Mouse (Mus musculus): ENCODE results near the gene Gm3573.
"Not testable (repeated sequence)": the region's sequence is repeated elsewhere in the genome, so short reads cannot be mapped to it uniquely, and the experiment has no call there.

Gene Gm3573

DNA sequence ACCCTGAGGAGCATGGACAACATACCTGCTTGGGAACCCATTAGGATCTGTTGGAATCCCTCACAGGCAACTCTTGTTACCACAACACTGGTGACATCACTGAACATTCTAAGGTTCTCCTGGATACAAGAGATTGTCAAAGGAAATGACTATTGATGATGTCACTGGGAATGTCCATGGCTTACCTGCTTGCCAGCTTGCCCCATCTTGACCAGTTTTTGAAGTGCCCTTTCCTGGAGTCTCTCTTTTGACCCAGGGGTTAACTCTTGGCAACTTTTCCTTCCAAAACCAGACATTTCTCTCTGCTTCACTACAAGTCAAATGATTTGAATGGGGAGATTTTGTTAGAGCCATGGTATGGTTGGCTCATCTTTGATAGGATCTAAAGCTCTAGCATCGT, at the start of gene Gm3573:
Gene Gm3573, minus strand, starts transcription at position 101 of the 400 bp plus-strand sequence.
- CTCF ChIA-PET, result not testable (repeated sequence)

DNA sequence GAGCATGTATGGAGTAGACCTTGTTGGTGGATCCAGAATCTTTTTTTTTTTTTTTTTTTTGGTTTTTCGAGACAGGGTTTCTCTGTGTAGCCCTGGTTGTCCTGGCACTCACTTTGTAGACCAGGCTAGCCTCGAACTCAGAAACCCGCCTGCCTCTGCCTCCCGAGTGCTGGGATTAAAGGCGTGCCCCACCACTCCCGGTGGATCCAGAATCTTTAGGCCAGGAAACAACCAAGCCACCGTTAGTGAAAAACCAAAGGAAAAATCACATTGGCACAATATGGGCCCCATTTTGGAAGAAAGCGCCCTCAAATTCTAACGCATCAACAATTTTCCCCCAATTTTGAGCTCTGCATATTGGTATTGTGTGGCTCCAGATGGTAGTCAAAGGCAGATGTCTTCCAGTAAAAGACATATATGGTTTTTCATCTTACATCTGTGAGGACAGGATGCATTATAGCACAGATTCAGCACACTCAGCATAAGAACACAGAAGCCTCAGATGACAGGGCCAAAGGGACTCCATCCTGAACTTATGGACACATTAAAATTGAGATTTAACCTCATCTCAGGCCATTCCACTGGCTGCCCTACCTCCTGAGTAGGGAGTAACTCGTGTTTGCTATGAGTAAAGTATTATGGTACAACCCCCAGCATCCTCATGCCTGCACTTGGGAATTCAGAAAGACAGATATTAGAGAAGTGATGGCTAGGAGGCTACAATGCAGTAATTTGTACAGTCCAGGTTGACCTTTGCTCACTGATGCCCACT, 26.4 kb upstream of the Gm3573 start:
- CTCF ChIA-PET, result not testable (repeated sequence)

DNA sequence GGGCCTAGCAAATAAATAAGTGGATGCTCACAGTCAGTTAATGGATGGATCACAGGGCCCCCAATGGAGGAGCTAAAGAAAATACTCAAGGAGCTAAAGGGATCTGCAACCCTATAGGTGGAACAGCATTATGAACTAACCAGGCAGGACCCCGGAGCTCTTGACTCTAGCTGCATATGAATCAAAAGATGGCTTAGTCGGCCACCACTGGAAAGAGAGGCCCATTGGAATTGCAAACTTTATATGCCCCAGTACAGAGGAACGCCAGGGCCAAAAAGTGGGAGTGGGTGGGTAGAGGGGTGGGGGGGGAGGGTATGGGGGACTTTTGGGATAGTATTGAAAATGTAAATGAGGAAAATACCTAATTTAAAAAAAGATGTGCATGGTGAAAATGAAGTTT, 6.7 kb downstream of the Gm3573 start:
- CTCF ChIA-PET, result not testable (repeated sequence)

DNA sequence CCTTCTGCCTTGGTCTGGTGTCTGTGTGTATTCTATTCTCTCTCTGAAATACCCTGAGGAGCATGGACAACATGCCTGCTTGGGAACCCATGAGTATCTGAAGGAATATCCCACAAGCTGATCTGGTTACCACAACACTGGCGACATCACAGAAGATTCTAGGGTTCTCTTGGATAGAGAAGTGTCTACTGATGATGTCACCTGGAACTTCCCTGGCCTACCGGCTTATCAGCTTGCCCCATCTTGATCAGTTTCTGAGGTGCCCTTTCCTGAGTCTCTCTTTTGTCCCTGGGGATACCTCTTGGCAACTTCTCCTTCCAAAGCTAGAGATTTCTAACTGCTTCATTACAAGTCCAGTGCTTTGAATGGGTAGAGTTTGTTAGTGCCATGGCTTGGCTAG, 28.1 kb downstream of the Gm3573 start, which contains the start of gene Gm17027:
Gene Gm17027, minus strand, starts transcription at position 101 of the 400 bp plus-strand sequence.
- CTCF ChIA-PET, result not testable (repeated sequence)

Data from spleen, embryonic (tissue).